Mouse (Mus musculus) gastrocnemius, adult 2 months (tissue): Measurements from ENCODE around the gene Dtx1. TPM values are rescaled to one million over a fixed set of nuclear protein-coding genes. Genes with fewer than 3 reads are reported as not detected.

Source experiments
- DNase-seq: peaks from one replicate; pipeline ENCODE4 v3.0.0; 2022
- H3K27ac ChIP-seq: fragments of 200-600 bp; 2 replicates; pipeline ENCODE4 v1.8.1; 2022; ENCODE audit warnings: mild to moderate bottlenecking
- H3K4me3 ChIP-seq: fragments of 200-600 bp; 2 replicates; pipeline ENCODE4 v1.8.1; 2022; ENCODE audit warnings: mild to moderate bottlenecking, moderate library complexity
- CTCF ChIP-seq: fragments of 200-600 bp; IDR thresholded peaks from 2 replicates; pipeline ENCODE4 v1.8.1; 2022; ENCODE audit warnings: antibody characterized with exemption, mild to moderate bottlenecking, moderate library complexity
- intact Hi-C: fragments of 180-260 bp; cut with DNase I; formaldehyde crosslinking; loops from one replicate; pipeline ENCODE4 v1.15.1; 2025
- long read RNA-seq, 2 experiments: library from polyadenylated mRNA; stranded (forward); transcript quantifications; one replicate each; pipeline ENCODE4 v2.0.0; 2021
- total RNA-seq, 2 experiments: library from RNA; stranded (reverse); gene quantifications; 2 replicates each; pipeline ENCODE4 v1.2.3; 2021

Dtx1 gene
- total RNA-seq, result under 1 TPM; 0.45 to 0.54 TPM
- long read RNA-seq, experiment 1, result 0 reads
- long read RNA-seq, experiment 2, result 0 reads

GRCm38 (mm10) chr5:120711827-120712226, at the start of gene Dtx1:
Gene Dtx1, minus strand, starts transcription at chr5:120711927.
- Histone ChIP-seq H3K27ac (no peak within 1 kb of the TSS), H3K4me3 (peak within 1 kb of the TSS; percentile 69)
- DNase-seq, result no peak
- TF ChIP-seq CTCF, result no peak
- intact Hi-C loops, result no loop called here

- intact Hi-C loops, result no loop called here
- H3K4me3 ChIP-seq, result no peak overlapping the region
Measured at GRCm38 (mm10) chr5:120754215-120754614, 42.5 kb upstream of the Dtx1 start.

DNA sequence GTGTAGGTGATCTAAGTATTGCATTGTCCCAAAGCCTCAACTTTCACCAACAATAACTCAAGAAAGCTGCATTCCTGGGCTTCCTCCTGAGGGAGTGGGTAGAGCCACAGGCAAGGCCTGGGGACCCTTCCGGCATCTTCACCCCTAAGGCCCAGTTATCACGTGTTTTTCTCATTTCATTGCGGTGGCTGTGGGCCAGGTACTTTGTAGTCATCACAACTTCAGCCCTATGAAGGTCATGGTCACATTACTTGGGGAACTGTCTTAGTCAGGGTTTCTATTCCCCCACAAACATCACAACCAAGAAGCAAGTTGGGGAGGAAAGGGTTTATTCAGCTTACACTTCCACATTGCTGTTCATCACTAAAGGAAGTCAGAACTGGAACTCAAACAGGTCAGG, 41.1 kb upstream of the Dtx1 start:
- no peak for DNase-seq
- no peak for TF ChIP-seq CTCF
- Histone ChIP-seq H3K4me3 (no peak overlapping the region), H3K27ac (no peak overlapping the region)
- intact Hi-C loops, result no loop called here

More at GRCm38 (mm10) chr5:120754215-120754614, 42.5 kb upstream of the Dtx1 start:
- no peak overlapping the region for H3K27ac ChIP-seq
- no peak for TF ChIP-seq CTCF
- DNase-seq, result no peak

DNA sequence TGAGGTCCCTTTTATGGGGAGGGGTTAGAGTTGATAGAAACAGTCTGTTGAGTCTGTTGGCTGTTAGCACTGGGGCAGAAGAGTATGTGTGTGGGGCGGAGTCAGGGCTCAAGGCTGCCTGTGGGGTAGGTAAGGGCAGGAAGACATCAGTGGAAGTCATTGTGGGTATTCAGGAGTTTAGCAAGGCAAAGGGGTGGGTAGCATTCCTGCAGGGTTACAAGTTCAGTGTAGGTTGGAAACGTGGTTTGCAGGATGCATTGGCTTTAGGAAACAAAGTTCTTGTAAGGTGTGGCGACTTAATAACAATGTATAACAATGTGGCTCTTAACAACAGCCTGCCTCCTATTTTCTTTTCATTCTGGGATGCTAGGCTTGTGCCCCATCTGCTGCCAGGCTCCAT, 39.5 kb upstream of the Dtx1 start:
- Histone ChIP-seq H3K27ac (no peak overlapping the region), H3K4me3 (no peak overlapping the region)
- no peak for TF ChIP-seq CTCF
- no peak for DNase-seq
- intact Hi-C loops, result no loop called here

DNA sequence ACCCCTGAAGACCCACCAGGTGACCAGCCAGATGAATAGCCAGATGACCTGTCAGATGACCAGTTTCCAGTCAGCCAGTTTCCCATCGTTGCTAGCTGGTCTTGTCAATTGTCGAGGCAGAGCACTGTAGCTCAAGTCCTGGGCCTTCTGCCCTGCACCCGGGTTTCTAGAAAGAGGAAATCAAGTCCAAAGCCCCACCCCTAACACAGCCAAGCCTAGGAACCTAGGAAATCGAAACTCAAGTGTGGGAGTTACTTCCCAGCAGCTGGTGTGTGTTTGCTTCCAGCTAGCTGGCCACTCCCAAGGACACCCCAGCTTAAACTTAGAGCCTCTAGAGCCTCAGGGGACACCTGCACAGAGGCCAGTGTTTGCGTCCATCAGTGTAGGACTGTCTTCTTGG, 38.0 kb upstream of the Dtx1 start, which contains the start of gene Oas2:
Gene Oas2 (minus strand): TSS at position 166 of the 400 bp plus-strand sequence.
- DNase-seq, result no peak
- intact Hi-C loops, result loop anchor here (5.0 to 10.0 kb wide), 2 partner anchors 72 to 125 kb away; no protein-coding TSS in a partner anchor
- Histone ChIP-seq H3K4me3 (peak within 1 kb of the TSS; percentile 41), H3K27ac (peak within 1 kb of the TSS; percentile 31)
- TF ChIP-seq CTCF, result no peak

GRCm38 (mm10) chr5:120746451-120746850, 34.7 kb upstream of the Dtx1 start:
- TF ChIP-seq CTCF, result peak; percentile 86
- no peak for DNase-seq
- Histone ChIP-seq H3K4me3 (no peak overlapping the region), H3K27ac (no peak overlapping the region)
- intact Hi-C loops, result loop anchor here (5.0 to 10.0 kb wide), 2 partner anchors 69 to 122 kb away; no protein-coding TSS in a partner anchor

GRCm38 (mm10) chr5:120742125-120742524, 30.4 kb upstream of the Dtx1 start:
- H3K4me3 ChIP-seq, result no peak overlapping the region
- intact Hi-C loops, result loop anchor here (10.0 kb wide), 1 partner anchor 117 kb away; no protein-coding TSS in a partner anchor
- peak; percentile 56 for TF ChIP-seq CTCF
- DNase-seq, result no peak
- no peak overlapping the region for H3K27ac ChIP-seq

DNA sequence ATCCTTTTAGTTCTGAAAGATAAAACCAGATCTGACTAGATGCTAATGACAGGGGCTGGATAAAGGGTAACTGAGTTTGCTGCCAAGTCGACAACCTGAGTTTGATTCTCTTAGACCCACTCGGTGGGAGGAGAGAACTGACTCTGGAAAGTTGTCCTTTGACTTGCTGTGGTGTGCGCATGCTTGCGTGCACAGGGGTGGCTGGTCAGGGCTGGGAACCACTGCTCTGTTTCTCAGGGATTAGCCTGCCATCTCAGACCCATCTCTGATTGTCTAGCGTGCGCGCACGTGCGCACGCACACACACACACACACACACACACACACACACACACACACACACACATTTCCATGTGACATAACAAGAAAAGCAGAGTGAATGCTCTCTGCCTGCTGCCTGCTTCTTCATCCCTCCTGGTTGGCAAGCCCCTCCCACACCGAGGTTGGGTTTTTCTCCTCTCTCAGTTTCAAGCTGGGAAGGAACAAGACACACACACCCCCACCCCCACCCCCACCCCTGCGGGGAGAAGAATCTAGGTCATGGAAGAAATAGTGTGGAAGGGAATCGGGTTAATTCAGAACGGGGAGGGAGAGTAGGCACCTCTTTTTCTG, 22.8 kb upstream of the Dtx1 start:
- Histone ChIP-seq H3K4me3 (no peak overlapping the region), H3K27ac (no peak overlapping the region)
- TF ChIP-seq CTCF, result no peak
- DNase-seq, result no peak
- intact Hi-C loops, result no loop called here

- H3K4me3 ChIP-seq, result no peak overlapping the region
- TF ChIP-seq CTCF, result no peak
- H3K27ac ChIP-seq, result no peak overlapping the region
- DNase-seq, result no peak
- intact Hi-C loops, result no loop called here
Measured at GRCm38 (mm10) chr5:120733696-120734095, 22.0 kb upstream of the Dtx1 start.

- TF ChIP-seq CTCF, result no peak
- peak overlapping the region; percentile 46 for H3K27ac ChIP-seq
- no peak for DNase-seq
- intact Hi-C loops, result no loop called here
- no peak overlapping the region for H3K4me3 ChIP-seq
Measured at GRCm38 (mm10) chr5:120732740-120733139, 21.0 kb upstream of the Dtx1 start.

DNA sequence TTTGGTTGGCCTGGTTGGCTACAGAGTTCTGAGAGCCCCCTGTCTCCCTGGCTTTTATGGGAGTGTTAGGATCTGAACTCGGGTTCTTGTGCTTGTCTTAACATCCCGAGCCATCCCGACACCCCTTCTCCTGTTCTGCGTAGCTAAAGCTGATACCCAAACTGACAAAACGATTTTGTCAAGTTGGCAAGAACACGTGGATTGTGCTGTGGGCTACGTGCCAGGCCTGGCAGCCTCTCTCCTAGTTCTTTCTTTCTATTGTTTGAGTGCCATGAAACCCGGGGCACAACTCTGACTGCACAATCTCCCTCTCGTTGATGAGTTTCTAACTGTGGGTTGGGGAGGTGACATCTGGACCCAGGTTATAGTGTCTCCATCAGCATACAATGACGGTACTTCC, 17.6 kb upstream of the Dtx1 start:
- TF ChIP-seq CTCF, result no peak
- H3K4me3 ChIP-seq, result no peak overlapping the region
- intact Hi-C loops, result no loop called here
- no peak for DNase-seq
- no peak overlapping the region for H3K27ac ChIP-seq

DNA sequence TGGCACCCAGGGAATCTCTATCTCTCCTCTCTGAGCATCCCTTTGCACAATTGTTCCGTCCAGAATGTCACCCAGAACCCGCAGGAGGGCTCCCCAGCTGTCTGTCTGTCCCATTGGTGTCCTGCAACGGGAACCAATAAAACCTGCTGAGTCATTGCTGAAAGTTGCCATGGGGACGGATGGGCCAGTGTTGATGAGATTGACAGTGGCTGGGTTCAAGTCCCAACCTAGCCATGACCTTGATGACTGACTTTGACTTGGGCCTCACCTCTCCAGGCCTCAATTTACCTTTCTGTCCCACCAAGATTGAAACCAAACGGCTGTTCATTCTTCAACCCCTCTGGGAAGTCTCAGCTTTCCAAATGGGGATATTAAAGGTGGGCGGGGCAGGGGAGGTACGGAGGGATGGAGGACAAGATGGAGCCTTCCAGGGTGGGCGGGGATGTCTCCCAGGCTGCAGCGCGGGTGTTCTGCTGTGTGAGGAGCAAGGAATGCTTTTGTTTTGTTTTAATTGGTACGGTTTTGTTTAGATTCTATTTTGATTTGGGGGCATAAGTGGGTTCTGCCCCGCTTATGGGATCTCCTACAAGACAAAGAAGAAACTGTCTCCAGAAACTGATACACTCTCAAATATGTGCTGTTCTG, 14.2 kb upstream of the Dtx1 start:
- H3K4me3 ChIP-seq, result no peak overlapping the region
- no peak for TF ChIP-seq CTCF
- no peak overlapping the region for H3K27ac ChIP-seq
- intact Hi-C loops, result no loop called here
- DNase-seq, result no peak

DNA sequence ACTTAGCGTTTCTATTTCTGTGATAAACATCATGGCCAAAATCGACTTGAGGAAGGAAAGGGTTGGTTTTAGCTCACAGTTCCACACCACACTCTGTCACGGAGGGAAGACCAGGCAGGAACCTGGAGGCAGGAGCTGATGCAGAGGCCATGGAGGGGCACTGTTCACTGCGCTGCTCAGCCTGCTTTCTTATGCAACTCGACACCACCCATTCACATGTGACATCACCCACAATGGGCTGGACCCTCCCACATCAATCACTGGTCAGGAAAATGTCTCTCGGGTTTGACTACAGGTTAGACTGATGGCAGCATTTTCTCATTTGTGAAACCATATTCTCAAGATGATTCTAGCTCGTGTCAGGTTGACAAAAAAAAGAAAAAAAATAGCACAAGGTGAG, 9.3 kb upstream of the Dtx1 start:
- no peak for TF ChIP-seq CTCF
- intact Hi-C loops, result no loop called here

More for the DNA sequence above, 9.3 kb upstream of the Dtx1 start:
- H3K27ac ChIP-seq, result no peak overlapping the region
- no peak for DNase-seq
- no peak overlapping the region for H3K4me3 ChIP-seq
